Mouse (Mus musculus) limb, embryonic 10.5 days (tissue): ENCODE results near the gene Boc. TPM values are rescaled to one million over a fixed set of nuclear protein-coding genes. Genes with fewer than 3 reads are reported as not detected.

ENCODE experiments used
- DNase-seq: peaks from one replicate; pipeline ENCODE4 v3.0.0-alpha.2; 2017; ENCODE audit warnings: low spot score
- H3K27ac ChIP-seq: fragments of 300-500 bp; sonication (generic); 2 replicates; pipeline ENCODE4 v1.5.1; 2016; ENCODE audit warnings: mild to moderate bottlenecking
- H3K27me3 ChIP-seq: fragments of 300-500 bp; sonication (generic); 2 replicates; pipeline ENCODE4 v1.6.1; 2016; ENCODE audit warnings: low read depth, mild to moderate bottlenecking; ENCODE audit not compliant: poor library complexity, severe bottlenecking
- H3K36me3 ChIP-seq: fragments of 300-500 bp; sonication (generic); 2 replicates; pipeline ENCODE4 v1.6.1; 2016; ENCODE audit warnings: mild to moderate bottlenecking, moderate library complexity
- H3K4me1 ChIP-seq: fragments of 300-500 bp; sonication (generic); 2 replicates; pipeline ENCODE4 v1.6.1; 2016
- H3K4me3 ChIP-seq: fragments of 300-500 bp; sonication (generic); 2 replicates; pipeline ENCODE4 v1.5.1; 2016; ENCODE audit warnings: mild to moderate bottlenecking, moderate library complexity
- H3K9me3 ChIP-seq: fragments of 300-500 bp; sonication (generic); replicated peaks from 2 replicates; pipeline ENCODE4 v1.6.1; 2016; ENCODE audit warnings: mild to moderate bottlenecking
- WGBS: fragments of 180-500 bp; shearing (Covaris S2); methylation state at CpG from one replicate; pipeline ENCODE4 v1.1.7; 2016; 5-methylcytosine and 5-hydroxymethylcytosine counted together
- polyA plus RNA-seq: library from polyadenylated mRNA; unstranded; fragments of >200 nt; fragmentation: Nextera tagmentation; extraction: Ambion mirVana; gene quantifications from 2 replicates; pipeline ENCODE4 v1.2.1, GENCODE M21; 2016

The Boc gene
- polyA plus RNA-seq, 1 experiment from 2014 or later: 38.3 TPM

GRCm38 (mm10) chr16:44549867-44550679 lies 8.6 kb downstream of the Boc start:
- H3K27me3 ChIP-seq: no peaks in the 10 kb centered on the region
- H3K36me3 ChIP-seq: peaks cover 56% of the 10 kb centered on the region
- H3K27ac ChIP-seq: no peak overlapping the region
- WGBS: 21% methylated on average over 7 of the region's 7 CpGs
- no peak overlapping the region for H3K4me3 ChIP-seq
- no peaks in the 10 kb centered on the region for H3K9me3 ChIP-seq
- H3K4me1 ChIP-seq: peaks cover 85% of the 10 kb centered on the region
- no peak for DNase-seq

- H3K27ac ChIP-seq: no peak overlapping the region
- DNase-seq: no peak
These were observed 9.3 kb downstream of the Boc start for GRCm38 (mm10) chr16:44549381-44549780.

GRCm38 (mm10) chr16:44547976-44548375 lies 10.7 kb downstream of the Boc start:
- peaks cover 47% of the 10 kb centered on the region for H3K36me3 ChIP-seq
- H3K9me3 ChIP-seq: no peaks in the 10 kb centered on the region

More at GRCm38 (mm10) chr16:44549381-44549780, 9.3 kb downstream of the Boc start:
- H3K4me1 ChIP-seq: peaks cover 87% of the 10 kb centered on the region
- 83% methylated on average over 6 of the region's 6 CpGs for WGBS
- H3K27me3 ChIP-seq: no peaks in the 10 kb centered on the region
- H3K4me3 ChIP-seq: no peak overlapping the region
- no peaks in the 10 kb centered on the region for H3K9me3 ChIP-seq
- H3K36me3 ChIP-seq: peaks cover 56% of the 10 kb centered on the region

GRCm38 (mm10) chr16:44546831-44547230 lies 11.9 kb downstream of the Boc start:
- H3K27me3 ChIP-seq: no peaks in the 10 kb centered on the region
- H3K9me3 ChIP-seq: no peaks in the 10 kb centered on the region
- 82% methylated on average over 8 of the region's 8 CpGs for WGBS
- no peak for DNase-seq
- H3K4me1 ChIP-seq: peaks cover 84% of the 10 kb centered on the region
- H3K4me3 ChIP-seq: no peak overlapping the region
- H3K27ac ChIP-seq: no peak overlapping the region
- peaks cover 41% of the 10 kb centered on the region for H3K36me3 ChIP-seq

More at GRCm38 (mm10) chr16:44547976-44548375, 10.7 kb downstream of the Boc start:
- Histone ChIP-seq H3K27ac (no peak overlapping the region), H3K27me3 (no peaks in the 10 kb centered on the region), H3K4me3 (no peak overlapping the region), H3K4me1 (peaks cover 84% of the 10 kb centered on the region)
- WGBS: 90% methylated on average over 1 of the region's 1 CpGs
- no peak for DNase-seq

GRCm38 (mm10) chr16:44545939-44546338 lies 12.8 kb downstream of the Boc start:
- H3K4me3 ChIP-seq: no peak overlapping the region
- WGBS: 95% methylated on average over 2 of the region's 2 CpGs
- H3K36me3 ChIP-seq: peaks cover 41% of the 10 kb centered on the region
- no peaks in the 10 kb centered on the region for H3K27me3 ChIP-seq
- DNase-seq: no peak
- H3K4me1 ChIP-seq: peaks cover 84% of the 10 kb centered on the region
- H3K9me3 ChIP-seq: no peaks in the 10 kb centered on the region
- no peak overlapping the region; the same call in 1 of the 2 replicates for H3K27ac ChIP-seq

GRCm38 (mm10) chr16:44545153-44545552 lies 13.5 kb downstream of the Boc start:
- peak overlapping the region; percentile 38; the same call in 1 of the 2 replicates for H3K27ac ChIP-seq
- no peak for DNase-seq
- no peak overlapping the region for H3K4me3 ChIP-seq

GRCm38 (mm10) chr16:44543098-44543497 lies 15.6 kb downstream of the Boc start:
- WGBS: 45% methylated on average over 3 of the region's 3 CpGs

More at GRCm38 (mm10) chr16:44545153-44545552, 13.5 kb downstream of the Boc start:
- H3K36me3 ChIP-seq: peaks cover 41% of the 10 kb centered on the region
- 32% methylated on average over 7 of the region's 7 CpGs for WGBS
- peaks cover 81% of the 10 kb centered on the region for H3K4me1 ChIP-seq
- no peaks in the 10 kb centered on the region for H3K27me3 ChIP-seq
- no peaks in the 10 kb centered on the region for H3K9me3 ChIP-seq

GRCm38 (mm10) chr16:44542029-44542690 lies 16.5 kb downstream of the Boc start:
- H3K4me1 ChIP-seq: peaks cover 81% of the 10 kb centered on the region
- no peak for DNase-seq
- no peaks in the 10 kb centered on the region for H3K9me3 ChIP-seq
- no peak overlapping the region for H3K4me3 ChIP-seq
- 58% methylated on average over 3 of the region's 3 CpGs for WGBS
- H3K27me3 ChIP-seq: no peaks in the 10 kb centered on the region
- peaks cover 13% of the 10 kb centered on the region for H3K36me3 ChIP-seq
- H3K27ac ChIP-seq: peak overlapping the region; percentile 58; the same call in 1 of the 2 replicates

More at GRCm38 (mm10) chr16:44543098-44543497, 15.6 kb downstream of the Boc start:
- peaks cover 82% of the 10 kb centered on the region for H3K4me1 ChIP-seq
- peaks cover 22% of the 10 kb centered on the region for H3K36me3 ChIP-seq
- no peak overlapping the region for H3K4me3 ChIP-seq
- no peak for DNase-seq
- H3K27me3 ChIP-seq: no peaks in the 10 kb centered on the region
- H3K27ac ChIP-seq: 0 out of 2 replicates have a peak overlapping the region, but pooled peaks have one; percentile 19
- no peaks in the 10 kb centered on the region for H3K9me3 ChIP-seq

- Histone ChIP-seq H3K27me3 (no peaks in the 10 kb centered on the region), H3K4me3 (no peak overlapping the region), H3K4me1 (peaks cover 73% of the 10 kb centered on the region), H3K36me3 (peaks cover 6% of the 10 kb centered on the region; the same call in 1 of the 2 replicates), H3K9me3 (no peaks in the 10 kb centered on the region), H3K27ac (no peak overlapping the region)
- no peak for DNase-seq
- 82% methylated on average over 8 of the region's 8 CpGs for whole genome bisulfite sequencing
These were observed 19.1 kb downstream of the Boc start for GRCm38 (mm10) chr16:44539611-44540010.

- no peak for DNase-seq
- no peak overlapping the region for H3K4me3 ChIP-seq
- H3K36me3 ChIP-seq: peaks cover 6% of the 10 kb centered on the region; the same call in 1 of the 2 replicates
- H3K27ac ChIP-seq: peak overlapping the region; percentile 38
- no peaks in the 10 kb centered on the region for H3K9me3 ChIP-seq
- H3K4me1 ChIP-seq: peaks cover 75% of the 10 kb centered on the region
- no peaks in the 10 kb centered on the region for H3K27me3 ChIP-seq
- 51% methylated on average over 16 of the region's 16 CpGs for WGBS
These were observed 20.0 kb downstream of the Boc start for GRCm38 (mm10) chr16:44538401-44539395.

- no peaks in the 10 kb centered on the region for H3K27me3 ChIP-seq
- 22% methylated on average over 7 of the region's 7 CpGs for WGBS
- H3K36me3 ChIP-seq: peaks cover 34% of the 10 kb centered on the region
- H3K4me1 ChIP-seq: peaks cover 69% of the 10 kb centered on the region
- no peak overlapping the region for H3K4me3 ChIP-seq
- no peaks in the 10 kb centered on the region for H3K9me3 ChIP-seq
- no peak for DNase-seq
- no peak overlapping the region for H3K27ac ChIP-seq
These were observed 24.6 kb downstream of the Boc start for GRCm38 (mm10) chr16:44534122-44534521.

- Histone ChIP-seq H3K27ac (no peak overlapping the region), H3K9me3 (no peaks in the 10 kb centered on the region), H3K36me3 (peaks cover 36% of the 10 kb centered on the region), H3K4me1 (peaks cover 63% of the 10 kb centered on the region), H3K4me3 (no peak overlapping the region), H3K27me3 (no peaks in the 10 kb centered on the region)
- DNase-seq: no peak
- 64% methylated on average over 8 of the region's 8 CpGs for WGBS
These were observed 25.2 kb downstream of the Boc start for GRCm38 (mm10) chr16:44533522-44533921.
